Mouse (Mus musculus): ENCODE data around the gene St6galnac5. TPM values are rescaled to one million over a fixed set of nuclear protein-coding genes. Genes with fewer than 3 reads are reported as not detected.
"Not testable (repeated sequence)": the region's sequence is repeated elsewhere in the genome, so short reads cannot be mapped to it uniquely, and the experiment has no call there.

The St6galnac5 gene
- polyA plus RNA-seq, 1 experiment from 2014 or later = 0.66 TPM

- Histone ChIP-seq H3K4me1 (replicated peaks; ENCODE audit: insufficient read depth, low read length) (no peaks in the 10 kb centered on the region), H3K4me2 (ENCODE audit: low read length) (no peak overlapping the region), H3K27ac (no peak overlapping the region), H3K4me3 (replicated peaks; ENCODE audit: low read depth, low read length) (no peak overlapping the region), H3K36me3 (ENCODE audit: insufficient read depth, low read length) (no peaks in the 10 kb centered on the region), H3K27me3 (ENCODE audit: insufficient read depth, low read length) (no peaks in the 10 kb centered on the region), H3K9me3 (replicated peaks; ENCODE audit: low read length) (no peaks in the 10 kb centered on the region), H3K9ac (ENCODE audit: low read depth, low read length) (no peak overlapping the region)
- no peak for ATAC-seq (replicated peaks; ENCODE audit: low FRiP score, low read depth)
- TF ChIP-seq CTCF (IDR thresholded peaks at IDR 0.05; ENCODE audit: low read depth) = no peak
- 18% methylated on average over 2 of the region's 2 CpGs for WGBS
- DNase-seq (ENCODE audit: low spot score) = no peak
Observed at GRCm38 (mm10) chr3:152797354-152797753, 184.7 kb downstream of the St6galnac5 start.

DNA sequence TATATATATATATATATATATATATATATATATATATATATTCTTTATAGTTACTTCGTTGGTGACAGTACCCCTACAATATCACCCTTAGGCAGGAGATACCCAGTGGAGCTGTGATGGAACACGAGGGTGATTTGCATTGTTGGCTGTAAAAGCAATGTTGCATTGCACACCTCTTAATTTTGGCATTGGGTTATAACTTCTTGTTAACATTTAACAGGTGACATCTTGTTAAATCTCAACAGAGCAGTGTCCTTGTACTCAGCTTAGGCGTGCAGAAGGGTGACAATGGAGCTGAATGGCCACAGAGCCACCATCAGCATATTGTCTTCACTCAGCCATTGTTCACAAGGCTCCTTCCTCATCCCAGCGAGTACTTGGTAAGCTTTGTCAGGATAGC is 185.8 kb downstream of the St6galnac5 start:
- Histone ChIP-seq H3K36me3 (ENCODE audit: insufficient read depth, low read length) (no peaks in the 10 kb centered on the region), H3K27ac (no peak overlapping the region), H3K9me3 (replicated peaks; ENCODE audit: low read length) (no peaks in the 10 kb centered on the region), H3K4me2 (ENCODE audit: low read length) (no peak overlapping the region), H3K4me1 (replicated peaks; ENCODE audit: insufficient read depth, low read length) (no peaks in the 10 kb centered on the region), H3K9ac (ENCODE audit: low read depth, low read length) (no peak overlapping the region), H3K27me3 (ENCODE audit: insufficient read depth, low read length) (no peaks in the 10 kb centered on the region), H3K4me3 (replicated peaks; ENCODE audit: low read depth, low read length) (no peak overlapping the region)
- DNase-seq (ENCODE audit: low spot score) (no peak), ATAC-seq (replicated peaks; ENCODE audit: low FRiP score, low read depth) (no peak)
- no peak for TF ChIP-seq CTCF (IDR thresholded peaks at IDR 0.05; ENCODE audit: low read depth)
- WGBS = 81% methylated on average over 4 of the region's 4 CpGs

DNA sequence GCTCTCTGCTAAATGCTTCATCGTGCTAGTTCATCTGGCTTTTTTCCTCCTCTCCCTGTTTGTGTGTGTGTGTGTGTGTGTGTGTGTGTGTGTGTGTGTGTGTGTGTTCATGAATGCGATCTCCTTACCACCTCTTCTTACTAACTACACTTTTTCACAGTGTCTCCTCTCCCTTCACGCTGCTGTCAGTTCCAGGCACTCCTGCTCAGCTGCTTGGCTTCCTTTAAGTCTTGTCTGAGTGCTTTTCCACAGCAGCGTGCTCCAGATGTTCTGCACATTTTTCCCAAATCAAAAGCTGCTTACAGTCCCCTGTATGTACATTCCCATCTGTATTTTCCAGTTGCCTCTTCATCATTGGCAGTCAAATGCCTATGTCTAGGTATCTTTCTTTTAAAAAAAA is 189.0 kb downstream of the St6galnac5 start:
- Histone ChIP-seq H3K36me3 (ENCODE audit: insufficient read depth, low read length) (no peaks in the 10 kb centered on the region), H3K9ac (ENCODE audit: low read depth, low read length) (no peak overlapping the region), H3K4me3 (replicated peaks; ENCODE audit: low read depth, low read length) (no peak overlapping the region), H3K27ac (no peak overlapping the region), H3K4me2 (ENCODE audit: low read length) (no peak overlapping the region), H3K4me1 (replicated peaks; ENCODE audit: insufficient read depth, low read length) (no peaks in the 10 kb centered on the region), H3K27me3 (ENCODE audit: insufficient read depth, low read length) (no peaks in the 10 kb centered on the region), H3K9me3 (replicated peaks; ENCODE audit: low read length) (no peaks in the 10 kb centered on the region)
- DNase-seq (ENCODE audit: low spot score) (no peak), ATAC-seq (replicated peaks; ENCODE audit: low FRiP score, low read depth) (no peak)
- 79% methylated on average over 4 of the region's 4 CpGs for WGBS
- TF ChIP-seq CTCF (IDR thresholded peaks at IDR 0.05; ENCODE audit: low read depth) = no peak

DNA sequence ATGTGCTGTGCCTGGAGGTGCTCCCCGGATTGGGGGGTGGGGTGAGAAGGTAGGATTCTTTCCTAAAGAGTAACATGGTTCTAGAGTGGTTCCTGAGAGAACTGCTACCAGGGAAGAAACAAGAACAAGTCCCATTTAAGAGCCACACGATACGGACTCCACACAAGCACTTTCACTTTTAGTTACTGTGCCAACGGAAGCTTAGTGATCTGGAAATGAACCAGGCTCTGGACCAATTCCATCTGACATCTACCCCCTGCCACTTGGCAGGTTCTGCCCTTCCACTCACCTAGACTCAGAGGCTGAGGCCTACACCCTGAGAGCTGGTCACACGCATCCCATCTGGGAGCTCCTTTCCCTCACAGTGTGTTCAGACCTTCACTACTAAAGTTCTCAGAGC is 189.4 kb downstream of the St6galnac5 start:
- ATAC-seq (replicated peaks; ENCODE audit: low FRiP score, low read depth) (no peak), DNase-seq (ENCODE audit: low spot score) (no peak)
- H3K9me3 ChIP-seq (replicated peaks; ENCODE audit: low read length) = no peaks in the 10 kb centered on the region
- no peak overlapping the region for H3K27ac ChIP-seq
- no peak for TF ChIP-seq CTCF (IDR thresholded peaks at IDR 0.05; ENCODE audit: low read depth)
- no peaks in the 10 kb centered on the region for H3K4me1 ChIP-seq (replicated peaks; ENCODE audit: insufficient read depth, low read length)
- no peaks in the 10 kb centered on the region for H3K27me3 ChIP-seq (ENCODE audit: insufficient read depth, low read length)
- H3K4me3 ChIP-seq (replicated peaks; ENCODE audit: low read depth, low read length) = no peak overlapping the region
- WGBS = 88% methylated on average over 5 of the region's 5 CpGs
- 0 out of 2 replicates have a peak, but pooled peaks cover under 1% of the 10 kb centered on the region for H3K36me3 ChIP-seq (ENCODE audit: insufficient read depth, low read length)
- H3K9ac ChIP-seq (ENCODE audit: low read depth, low read length) = no peak overlapping the region
- no peak overlapping the region for H3K4me2 ChIP-seq (ENCODE audit: low read length)

- H3K27ac ChIP-seq; H3K4me3 ChIP-seq (replicated peaks; ENCODE audit: low read depth, low read length); H3K9ac ChIP-seq (ENCODE audit: low read depth, low read length); ATAC-seq (replicated peaks; ENCODE audit: low FRiP score, low read depth); H3K9me3 ChIP-seq (replicated peaks; ENCODE audit: low read length); DNase-seq (ENCODE audit: low spot score); H3K27me3 ChIP-seq (ENCODE audit: insufficient read depth, low read length); H3K36me3 ChIP-seq (ENCODE audit: insufficient read depth, low read length); H3K4me1 ChIP-seq (replicated peaks; ENCODE audit: insufficient read depth, low read length); H3K4me2 ChIP-seq (ENCODE audit: low read length): not testable (repeated sequence)
- 82% methylated on average over 5 of the region's 5 CpGs for WGBS
Observed at GRCm38 (mm10) chr3:152788301-152788953, 193.6 kb downstream of the St6galnac5 start.

DNA sequence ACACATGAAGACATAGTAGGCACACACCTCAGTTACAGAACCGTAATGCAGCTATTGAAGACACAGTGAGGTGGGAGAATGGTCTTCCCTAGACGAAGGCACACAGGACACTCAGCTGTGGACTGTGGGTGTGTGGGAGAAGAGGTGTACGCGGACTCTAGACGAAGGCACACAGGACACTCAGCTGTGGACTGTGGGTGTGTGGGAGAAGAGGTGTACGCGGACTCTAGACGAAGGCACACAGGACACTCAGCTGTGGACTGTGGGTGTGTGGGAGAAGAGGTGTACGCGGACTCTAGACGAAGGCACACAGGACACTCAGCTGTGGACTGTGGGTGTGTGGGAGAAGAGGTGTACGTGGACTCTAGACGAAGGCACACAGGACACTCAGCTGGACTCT is 197.7 kb downstream of the St6galnac5 start:
- not testable (repeated sequence) for ATAC-seq (replicated peaks; ENCODE audit: low FRiP score, low read depth); H3K9ac ChIP-seq (ENCODE audit: low read depth, low read length); H3K27ac ChIP-seq; H3K4me3 ChIP-seq (replicated peaks; ENCODE audit: low read depth, low read length); H3K9me3 ChIP-seq (replicated peaks; ENCODE audit: low read length); H3K36me3 ChIP-seq (ENCODE audit: insufficient read depth, low read length); H3K4me1 ChIP-seq (replicated peaks; ENCODE audit: insufficient read depth, low read length); H3K4me2 ChIP-seq (ENCODE audit: low read length); DNase-seq (ENCODE audit: low spot score); H3K27me3 ChIP-seq (ENCODE audit: insufficient read depth, low read length)
- 78% methylated on average over 7 of the region's 13 CpGs for WGBS

GRCm38 (mm10) chr3:152783792-152784191 is 198.3 kb downstream of the St6galnac5 start:
- H3K9ac ChIP-seq (ENCODE audit: low read depth, low read length) = no peak overlapping the region
- no peak overlapping the region for H3K4me3 ChIP-seq (replicated peaks; ENCODE audit: low read depth, low read length)
- DNase-seq (ENCODE audit: low spot score) (peak; percentile 87), ATAC-seq (replicated peaks; ENCODE audit: low FRiP score, low read depth) (peak; percentile 72)
- no peaks in the 10 kb centered on the region for H3K9me3 ChIP-seq (replicated peaks; ENCODE audit: low read length)
- 14% methylated on average over 7 of the region's 7 CpGs for WGBS
- H3K27me3 ChIP-seq (ENCODE audit: insufficient read depth, low read length) = no peaks in the 10 kb centered on the region
- no peak overlapping the region for H3K27ac ChIP-seq
- peak; percentile 95 for TF ChIP-seq CTCF (IDR thresholded peaks at IDR 0.05; ENCODE audit: low read depth)
- no peaks in the 10 kb centered on the region for H3K4me1 ChIP-seq (replicated peaks; ENCODE audit: insufficient read depth, low read length)
- no peak overlapping the region for H3K4me2 ChIP-seq (ENCODE audit: low read length)
- 0 out of 2 replicates have a peak, but pooled peaks cover 6% of the 10 kb centered on the region for H3K36me3 ChIP-seq (ENCODE audit: insufficient read depth, low read length)
